Mouse (Mus musculus): ENCODE results near the gene Rbm20. TPM values are rescaled to one million over a fixed set of nuclear protein-coding genes. Genes with fewer than 3 reads are reported as not detected.

Rbm20 gene
- polyA plus RNA-seq, 1 experiment from 2014 or later, result 2.5 TPM

DNA sequence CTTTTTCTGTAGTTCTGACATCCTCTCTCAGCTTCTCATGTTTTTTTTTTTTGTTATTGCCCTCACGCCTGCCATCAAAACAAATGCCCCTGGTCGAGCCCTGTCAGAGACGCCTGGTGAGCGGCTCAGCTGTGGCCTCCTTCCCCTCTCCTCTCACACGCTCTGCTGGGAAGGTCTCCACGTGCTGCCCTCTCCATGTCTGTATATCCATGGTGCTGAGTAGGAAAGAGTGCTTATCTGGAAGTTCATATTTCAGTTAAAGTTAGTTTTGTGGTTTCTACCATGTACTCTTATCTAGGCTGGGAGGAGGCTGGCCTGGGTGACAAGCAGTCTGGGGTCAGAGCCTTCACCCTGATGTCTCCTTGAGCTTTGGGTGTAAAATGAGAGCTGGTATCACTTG lies 142.2 kb downstream of the Rbm20 start:
- no peak overlapping the region for H3K4me2 ChIP-seq (ENCODE audit: low read length)
- no peak for TF ChIP-seq CTCF (IDR thresholded peaks at IDR 0.05; ENCODE audit: low read depth)
- DNase-seq (ENCODE audit: low spot score), result no peak
- H3K27ac ChIP-seq, result no peak overlapping the region
- no peak for ATAC-seq (replicated peaks; ENCODE audit: low FRiP score, low read depth)
- H3K27me3 ChIP-seq (ENCODE audit: insufficient read depth, low read length), result no peaks in the 10 kb centered on the region
- H3K9ac ChIP-seq (ENCODE audit: low read depth, low read length), result no peak overlapping the region
- H3K36me3 ChIP-seq (ENCODE audit: insufficient read depth, low read length), result no peaks in the 10 kb centered on the region
- no peaks in the 10 kb centered on the region for H3K9me3 ChIP-seq (replicated peaks; ENCODE audit: low read length)
- peaks cover 14% of the 10 kb centered on the region for H3K4me1 ChIP-seq (replicated peaks; ENCODE audit: insufficient read depth, low read length)
- H3K4me3 ChIP-seq (replicated peaks; ENCODE audit: low read depth, low read length), result no peak overlapping the region
- WGBS, result 59% methylated on average over 6 of the region's 6 CpGs

DNA sequence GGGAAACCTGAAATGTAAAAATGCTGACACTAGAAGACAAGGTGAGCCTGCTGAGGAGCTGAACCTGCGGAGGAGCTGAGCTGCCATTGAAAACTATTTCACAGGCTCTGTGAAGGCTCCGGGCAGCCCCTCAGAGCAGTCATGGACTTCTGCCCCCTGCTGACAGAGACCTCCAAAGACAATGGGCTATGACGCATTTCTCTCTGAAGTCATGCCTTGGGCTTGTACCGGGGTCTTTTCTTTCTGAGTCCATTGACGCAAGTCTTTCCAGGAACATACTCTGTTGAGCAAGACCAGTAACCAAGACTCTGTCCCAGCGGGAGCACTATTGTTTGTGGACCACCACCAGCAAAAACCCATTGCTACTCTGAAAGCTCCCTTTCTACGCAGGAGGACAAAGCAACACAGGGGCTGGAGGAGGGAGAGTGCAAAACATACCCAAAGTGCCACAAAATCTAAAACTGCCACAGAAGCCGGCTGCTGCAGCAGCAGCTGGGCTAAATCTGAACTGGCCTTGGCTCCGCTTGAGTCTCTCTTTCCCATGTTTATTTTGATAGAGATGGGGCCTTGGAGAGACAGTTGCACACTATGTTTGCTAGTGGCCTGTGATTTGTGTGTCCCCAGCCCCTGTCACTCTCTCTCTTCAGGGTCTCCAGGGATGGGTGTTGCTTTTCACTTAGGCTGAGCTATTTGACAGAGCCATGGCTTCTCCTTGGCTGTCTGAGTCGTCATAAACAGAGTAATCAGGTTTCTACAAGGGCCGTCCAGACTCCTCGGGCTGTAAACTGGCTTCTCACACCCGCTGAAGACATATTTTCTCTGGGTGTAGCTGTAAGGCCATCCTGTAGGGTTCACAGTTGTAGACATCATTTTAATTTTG lies 144.4 kb downstream of the Rbm20 start:
- DNase-seq (ENCODE audit: low spot score) (peak; percentile 89), ATAC-seq (replicated peaks; ENCODE audit: low FRiP score, low read depth) (peak; percentile 66; the same call in 1 of the 2 replicates)
- no peak overlapping the region for H3K4me3 ChIP-seq (replicated peaks; ENCODE audit: low read depth, low read length)
- 0 out of 2 replicates have a peak overlapping the region, but pooled peaks have one; percentile 9 for H3K9ac ChIP-seq (ENCODE audit: low read depth, low read length)
- peaks cover 14% of the 10 kb centered on the region for H3K4me1 ChIP-seq (replicated peaks; ENCODE audit: insufficient read depth, low read length)
- no peaks in the 10 kb centered on the region for H3K36me3 ChIP-seq (ENCODE audit: insufficient read depth, low read length)
- TF ChIP-seq CTCF (IDR thresholded peaks at IDR 0.05; ENCODE audit: low read depth), result peak; percentile 49
- H3K9me3 ChIP-seq (replicated peaks; ENCODE audit: low read length), result no peaks in the 10 kb centered on the region
- peak overlapping the region; percentile 63 for H3K27ac ChIP-seq
- WGBS, result 38% methylated on average over 13 of the region's 13 CpGs
- no peak overlapping the region for H3K4me2 ChIP-seq (ENCODE audit: low read length)
- H3K27me3 ChIP-seq (ENCODE audit: insufficient read depth, low read length), result no peaks in the 10 kb centered on the region

DNA sequence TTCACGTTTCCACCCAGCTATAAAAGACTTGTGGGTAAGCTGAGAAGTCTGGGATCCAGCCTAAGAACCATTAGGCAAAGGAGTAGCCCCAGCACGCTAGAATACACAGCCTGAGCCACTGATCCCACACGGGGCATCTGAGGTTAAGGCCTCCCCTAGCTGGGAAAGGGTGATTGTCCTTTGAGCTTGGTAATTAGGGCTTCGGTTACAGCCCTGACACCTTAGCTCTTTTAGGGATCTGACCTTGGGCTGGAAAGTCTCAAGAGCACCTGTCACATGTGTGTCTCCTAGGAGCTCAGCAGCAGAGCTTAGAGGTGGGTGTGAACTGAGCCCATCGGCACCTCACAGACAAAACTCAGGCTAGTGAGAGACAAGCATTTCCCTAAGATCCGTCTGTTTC lies 146.7 kb downstream of the Rbm20 start:
- peaks cover 14% of the 10 kb centered on the region for H3K4me1 ChIP-seq (replicated peaks; ENCODE audit: insufficient read depth, low read length)
- DNase-seq (ENCODE audit: low spot score), result peak; percentile 63
- peak overlapping the region; percentile 31; the same call in 1 of the 2 replicates for H3K27ac ChIP-seq
- WGBS, result 35% methylated on average over 6 of the region's 6 CpGs
- no peak overlapping the region for H3K4me3 ChIP-seq (replicated peaks; ENCODE audit: low read depth, low read length)
- no peak for TF ChIP-seq CTCF (IDR thresholded peaks at IDR 0.05; ENCODE audit: low read depth)
- H3K9ac ChIP-seq (ENCODE audit: low read depth, low read length), result no peak overlapping the region
- H3K27me3 ChIP-seq (ENCODE audit: insufficient read depth, low read length), result no peaks in the 10 kb centered on the region
- no peak overlapping the region for H3K4me2 ChIP-seq (ENCODE audit: low read length)
- H3K9me3 ChIP-seq (replicated peaks; ENCODE audit: low read length), result no peaks in the 10 kb centered on the region
- ATAC-seq (replicated peaks; ENCODE audit: low FRiP score, low read depth), result 0 out of 2 replicates have a peak, but pooled peaks have one; percentile 40
- no peaks in the 10 kb centered on the region for H3K36me3 ChIP-seq (ENCODE audit: insufficient read depth, low read length)

DNA sequence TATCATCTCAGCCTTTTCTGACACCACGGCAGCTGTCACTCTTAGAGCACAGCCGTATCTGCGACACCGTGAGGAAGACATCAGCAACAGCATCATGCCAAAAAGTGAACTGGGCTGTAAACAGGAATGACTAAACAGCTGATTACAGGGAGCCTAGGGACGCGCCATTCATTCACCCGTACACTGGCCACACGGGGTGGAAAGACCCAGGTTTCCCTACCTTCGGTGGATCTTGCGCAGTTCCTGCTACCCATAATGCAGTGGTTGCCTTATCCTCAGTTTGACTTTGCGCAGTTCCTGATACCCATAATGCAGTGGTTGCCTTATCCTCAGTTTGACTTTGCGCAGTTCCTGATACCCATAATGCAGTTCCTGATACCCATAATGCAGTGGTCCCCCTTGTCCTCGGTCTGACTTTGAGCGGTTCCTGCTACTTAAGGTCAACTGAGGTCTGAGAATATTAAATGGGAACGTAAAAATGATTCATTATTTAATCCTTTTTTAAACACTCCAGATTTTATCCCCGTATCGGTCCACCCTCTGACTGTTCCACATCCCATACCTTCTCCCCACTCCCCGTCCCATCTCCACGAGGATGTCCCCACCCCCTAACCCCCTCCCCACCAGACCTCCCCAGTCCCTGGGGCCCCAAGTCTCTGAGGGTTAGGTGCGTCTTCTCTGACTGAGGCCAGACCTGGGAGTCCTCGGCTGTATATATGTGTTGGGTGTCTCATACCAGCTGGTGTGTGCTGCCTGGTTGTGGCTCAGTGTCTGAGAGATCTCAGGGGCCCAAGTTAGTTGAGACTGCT lies 148.0 kb downstream of the Rbm20 start:
- H3K27ac ChIP-seq, result no peak overlapping the region
- H3K9me3 ChIP-seq (replicated peaks; ENCODE audit: low read length), result no peaks in the 10 kb centered on the region
- H3K4me1 ChIP-seq (replicated peaks; ENCODE audit: insufficient read depth, low read length), result peaks cover 18% of the 10 kb centered on the region
- H3K36me3 ChIP-seq (ENCODE audit: insufficient read depth, low read length), result no peaks in the 10 kb centered on the region
- WGBS, result 66% methylated on average over 21 of the region's 21 CpGs
- H3K27me3 ChIP-seq (ENCODE audit: insufficient read depth, low read length), result no peaks in the 10 kb centered on the region
- H3K9ac ChIP-seq (ENCODE audit: low read depth, low read length), result no peak overlapping the region
- H3K4me2 ChIP-seq (ENCODE audit: low read length), result 0 out of 2 replicates have a peak overlapping the region, but pooled peaks have one; percentile 5
- no peak overlapping the region for H3K4me3 ChIP-seq (replicated peaks; ENCODE audit: low read depth, low read length)
- DNase-seq (ENCODE audit: low spot score), result no peak
- ATAC-seq (replicated peaks; ENCODE audit: low FRiP score, low read depth), result 0 out of 2 replicates have a peak, but pooled peaks have one; percentile 15
- no peak for TF ChIP-seq CTCF (IDR thresholded peaks at IDR 0.05; ENCODE audit: low read depth)

- no peak for TF ChIP-seq CTCF (IDR thresholded peaks at IDR 0.05; ENCODE audit: low read depth)
- 19% methylated on average over 6 of the region's 6 CpGs for WGBS
- 0 out of 2 replicates have a peak overlapping the region, but pooled peaks have one; percentile 27 for H3K4me2 ChIP-seq (ENCODE audit: low read length)
- no peaks in the 10 kb centered on the region for H3K27me3 ChIP-seq (ENCODE audit: insufficient read depth, low read length)
- H3K27ac ChIP-seq, result peak overlapping the region; percentile 16; the same call in 1 of the 2 replicates
- H3K4me1 ChIP-seq (replicated peaks; ENCODE audit: insufficient read depth, low read length), result peaks cover 16% of the 10 kb centered on the region
- H3K36me3 ChIP-seq (ENCODE audit: insufficient read depth, low read length), result no peaks in the 10 kb centered on the region
- ATAC-seq (replicated peaks; ENCODE audit: low FRiP score, low read depth) (no peak), DNase-seq (ENCODE audit: low spot score) (no peak)
- no peak overlapping the region for H3K9ac ChIP-seq (ENCODE audit: low read depth, low read length)
- no peaks in the 10 kb centered on the region for H3K9me3 ChIP-seq (replicated peaks; ENCODE audit: low read length)
- H3K4me3 ChIP-seq (replicated peaks; ENCODE audit: low read depth, low read length), result no peak overlapping the region
Observed at GRCm38 (mm10) chr19:53829990-53830389, 152.9 kb downstream of the Rbm20 start.

All from kidney, postnatal 0 days (tissue).